Comparison of ENCODE assay signal across 13 mouse cellular contexts in genomic region chr6:137629603-137630231, GRCm38 (mm10). TPM values are rescaled to one million over a fixed set of nuclear protein-coding genes. Genes with fewer than 3 reads are reported as not detected.
DNase-seq lines count a peak whose midpoint lies in the region; ATAC-seq lines count a peak whose summit lies in the region.
"Had no signal": no experiment of that assay in that cellular context is flagged by ENCODE, and none has a peak within 500 bp of the region (broad histone marks: within the 10 kb centered on the region; RNA-seq: fewer than 3 reads in every experiment).

No protein-coding gene starts in this region.

- 56% methylated on average over 13 of the region's 13 CpGs for WGBS in heart, embryonic 13.5 days
- 42% methylated on average over 13 of the region's 13 CpGs for WGBS in forebrain, embryonic 16.5 days

- no peaks in the 10 kb centered on the region for H3K9me3 ChIP-seq in heart, embryonic 13.5 days
- no peaks in the 10 kb centered on the region for H3K9me3 ChIP-seq in forebrain, embryonic 16.5 days (ENCODE audit: control insufficient read depth, low read length)
- H3K9me3 ChIP-seq: limb, embryonic 13.5 days had no signal

- no peak overlapping the region for H3K9ac ChIP-seq in heart, embryonic 13.5 days
- H3K9ac ChIP-seq in forebrain, embryonic 16.5 days (replicated peaks; ENCODE audit: low read depth, low read length): no peak overlapping the region
- H3K9ac ChIP-seq: limb, embryonic 13.5 days had no signal

- intact Hi-C loops in heart, postnatal 10 days (cut with DNase I): no loop called here

- H3K27me3 ChIP-seq in heart, embryonic 13.5 days (replicated peaks): no peaks in the 10 kb centered on the region
- H3K27me3 ChIP-seq in forebrain, embryonic 16.5 days (replicated peaks; ENCODE audit: control insufficient read depth, insufficient read depth, low read length): no peaks in the 10 kb centered on the region
- H3K27me3 ChIP-seq: limb, embryonic 13.5 days had no signal

- no peak overlapping the region for H3K4me3 ChIP-seq in heart, embryonic 13.5 days
- H3K4me3 ChIP-seq in forebrain, embryonic 16.5 days (replicated peaks; ENCODE audit: low read length): no peak overlapping the region
- H3K4me3 ChIP-seq: limb, embryonic 13.5 days had no signal

- H3K4me1 ChIP-seq in heart, embryonic 13.5 days: peaks cover 28% of the 10 kb centered on the region
- peaks cover 4% of the 10 kb centered on the region for H3K4me1 ChIP-seq in forebrain, embryonic 16.5 days (replicated peaks; ENCODE audit: control insufficient read depth, insufficient read depth, low read length)

- no peak for ATAC-seq in heart, embryonic 13.5 days (ENCODE audit: extremely low read depth, insufficient number of reproducible peaks, low FRiP score, low TSS enrichment)
- ATAC-seq in forebrain, embryonic 16.5 days: peak; percentile 69

- peak overlapping the region; percentile 51; the same call in 1 of the 2 replicates for H3K27ac ChIP-seq in heart, embryonic 13.5 days (replicated peaks)
- H3K27ac ChIP-seq in forebrain, embryonic 16.5 days (ENCODE audit: low read length): no peak overlapping the region
- H3K27ac ChIP-seq: limb, embryonic 13.5 days; macrophage had no signal

- H3K4me2 ChIP-seq in heart, embryonic 13.5 days: no peak overlapping the region
- H3K4me2 ChIP-seq in forebrain, embryonic 16.5 days (ENCODE audit: low read length): no peak overlapping the region
- H3K4me2 ChIP-seq: limb, embryonic 13.5 days had no signal

- no peak for DNase-seq in heart, postnatal 10 days
- peak; percentile 28 for DNase-seq in R1 (ENCODE audit: low read depth, low spot score)
- DNase-seq in lung, postnatal 36 days: peak; percentile 61
- no peak for DNase-seq in urinary bladder, postnatal 4 days (ENCODE audit: low spot score in 2 of 2)
- DNase-seq in left cerebral cortex, adult 18-20 months (ENCODE audit: low spot score in 2 of 2): no peak
- DNase-seq in gastrocnemius, adult 8-10 months (ENCODE audit: low spot score in 2 of 2): no peak
- DNase-seq: adrenal gland, postnatal 14 days; gastrocnemius, postnatal 10 days; thymus, adult 2 months had no signal

- no peaks in the 10 kb centered on the region for H3K36me3 ChIP-seq in heart, embryonic 13.5 days
- no peaks in the 10 kb centered on the region for H3K36me3 ChIP-seq in forebrain, embryonic 16.5 days (ENCODE audit: control insufficient read depth, insufficient read depth)
- H3K36me3 ChIP-seq: limb, embryonic 13.5 days had no signal

RNA-seq across cellular contexts. Expression of gene Eps8, which starts 25.0 kb away (rescaled TPM):
- polyA plus RNA-seq in heart, embryonic 13.5 days (2015; fragmentation: Nextera tagmentation; extraction: Ambion mirVana): 17.8 and 22.2 TPM in 2 replicates
- total RNA-seq in heart, postnatal 10 days (2021): 10 to 100 TPM; 20.4 to 25.2 TPM
- 16.6 and 20.9 TPM in 2 replicates for polyA plus RNA-seq in forebrain, embryonic 16.5 days (2015; fragmentation: Nextera tagmentation; extraction: Ambion mirVana)
- 10 to 100 TPM; 25.8 to 31.3 TPM for total RNA-seq in left cerebral cortex, adult 18-20 months (2021)
- 1 to 10 TPM; 2.4 to 3.9 (median 3.4) TPM for total RNA-seq in gastrocnemius, adult 8-10 months (2022)

Comparison
In these comparisons a context has a peak if more than half of its experiments do, and no peak if none do; other contexts are left out.
1. DNase-seq: peak in R1 (single experiment) and lung, postnatal 36 days (single experiment); none in heart, postnatal 10 days (0 of 2), urinary bladder, postnatal 4 days (0 of 2), left cerebral cortex, adult 18-20 months (0 of 2) and gastrocnemius, adult 8-10 months (0 of 2).
2. RNA of gene Eps8, which starts 25.0 kb away (total RNA-seq): 25.8 to 31.3 TPM in left cerebral cortex, adult 18-20 months and 20.4 to 25.2 TPM in heart, postnatal 10 days; 2.4 to 3.9 TPM in gastrocnemius, adult 8-10 months; every median in the first group is over 4 times any median in the second.